Mouse (Mus musculus) cortical plate, adult 2 months (tissue): Measurements from ENCODE around the gene Cx3cr1.
A peak's percentile ranks its signal among the peaks of the same experiment; 100 is the strongest.

Experiments
- CTCF ChIP-seq: fragments of 200-500 bp; IDR thresholded peaks from 2 replicates; pipeline ENCODE4 v1.5.1; 2011; ENCODE audit warnings: mild to moderate bottlenecking, control low read depth, low read length; ENCODE audit not compliant: insufficient read depth; ENCODE audit errors: extremely low read depth
- POLR2A ChIP-seq: fragments of 200-500 bp; IDR thresholded peaks from 2 replicates; pipeline ENCODE4 v1.6.1; 2011; ENCODE audit warnings: mild to moderate bottlenecking, low read length, control low read depth; ENCODE audit not compliant: insufficient read depth; ENCODE audit errors: extremely low read depth

DNA sequence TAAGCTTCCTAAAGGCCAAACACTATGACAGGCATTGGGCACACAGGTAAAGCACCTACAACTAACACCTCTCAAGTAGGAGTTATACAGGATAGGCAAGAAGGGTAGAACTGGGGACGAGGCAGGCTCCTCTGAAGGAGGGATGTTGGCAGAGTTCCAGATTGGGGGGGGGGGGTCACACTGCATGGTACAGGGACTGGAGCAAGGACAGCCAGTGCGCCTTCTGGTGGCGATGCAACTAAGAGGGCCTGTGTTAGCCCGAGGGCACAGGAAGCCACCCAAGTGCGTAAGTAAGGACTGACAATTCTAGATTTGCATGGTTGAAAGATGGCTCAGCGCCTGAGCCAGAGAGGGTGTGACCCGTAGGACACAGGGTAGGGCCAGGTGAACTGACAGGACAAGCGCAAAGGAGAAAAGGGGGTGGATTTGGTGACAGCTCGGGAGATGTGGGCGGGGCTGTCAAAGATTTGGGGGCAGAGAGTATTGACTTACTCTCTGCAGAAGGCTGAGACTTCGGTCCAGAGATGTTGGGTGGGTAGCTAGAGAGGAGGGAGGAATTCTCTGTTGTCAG lies 87.4 kb downstream of the Cx3cr1 start:
- peak; percentile 28 for TF ChIP-seq CTCF
- no peak for TF ChIP-seq POLR2A
